Mouse (Mus musculus): ENCODE measurements around the gene Snx25. TPM values are rescaled to one million over a fixed set of nuclear protein-coding genes. Genes with fewer than 3 reads are reported as not detected.
A peak's percentile ranks its signal among the peaks of the same experiment; 100 is the strongest.

Snx25 gene
- polyA plus RNA-seq, 1 experiment from 2014 or later: 10.6 TPM

- Histone ChIP-seq H3K4me1 (replicated peaks; ENCODE audit: control insufficient read depth, insufficient read depth, low read length) (peaks cover 3% of the 10 kb centered on the region), H3K4me3 (ENCODE audit: low read depth, low read length) (peak overlapping the region; percentile 12; the same call in 1 of the 2 replicates), H3K9ac (ENCODE audit: low read depth, low read length) (no peak overlapping the region), H3K9me3 (ENCODE audit: control insufficient read depth, low read length) (no peaks in the 10 kb centered on the region), H3K27ac (ENCODE audit: low read depth, low read length) (no peak overlapping the region), H3K4me2 (peak overlapping the region; percentile 57), H3K27me3 (replicated peaks; ENCODE audit: control insufficient read depth, insufficient read depth, low read length) (no peaks in the 10 kb centered on the region), H3K36me3 (ENCODE audit: control insufficient read depth, insufficient read depth, low read length) (no peaks in the 10 kb centered on the region)
- DNase-seq (ENCODE audit: low spot score) (no peak), ATAC-seq (replicated peaks; ENCODE audit: low FRiP score) (0 out of 2 replicates have a peak, but pooled peaks have one; percentile 15)
- WGBS: 14% methylated on average over 17 of the region's 17 CpGs
Observed at GRCm38 (mm10) chr8:46010746-46011680, 140.9 kb downstream of the Snx25 start.

DNA sequence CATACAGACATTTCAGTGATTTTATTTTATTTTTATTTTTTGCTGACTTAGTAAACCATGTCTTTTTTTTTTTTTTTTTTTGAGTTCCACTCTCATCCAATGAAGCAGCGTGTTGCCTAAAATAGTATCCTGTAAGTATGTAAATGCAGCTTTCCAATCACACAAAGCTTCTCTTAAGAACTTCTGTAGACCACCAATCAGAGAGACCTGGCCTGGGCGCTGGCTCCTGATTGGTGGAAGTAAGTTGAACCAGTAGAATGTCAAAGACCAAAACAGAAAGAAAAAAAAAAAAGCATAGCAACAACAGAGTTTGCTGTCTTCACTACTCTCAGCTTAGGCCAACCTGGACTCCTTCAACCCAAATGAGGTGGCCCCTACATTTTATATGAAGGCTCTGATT, 141.7 kb downstream of the Snx25 start:
- Histone ChIP-seq H3K4me3 (ENCODE audit: low read depth, low read length) (peak overlapping the region; percentile 12; the same call in 1 of the 2 replicates), H3K27me3 (replicated peaks; ENCODE audit: control insufficient read depth, insufficient read depth, low read length) (no peaks in the 10 kb centered on the region), H3K9ac (ENCODE audit: low read depth, low read length) (no peak overlapping the region), H3K9me3 (ENCODE audit: control insufficient read depth, low read length) (no peaks in the 10 kb centered on the region), H3K4me1 (replicated peaks; ENCODE audit: control insufficient read depth, insufficient read depth, low read length) (peaks cover 3% of the 10 kb centered on the region), H3K4me2 (peak overlapping the region; percentile 57), H3K27ac (ENCODE audit: low read depth, low read length) (no peak overlapping the region), H3K36me3 (ENCODE audit: control insufficient read depth, insufficient read depth, low read length) (no peaks in the 10 kb centered on the region)
- 51% methylated on average over 2 of the region's 2 CpGs for WGBS
- 0 out of 2 replicates have a peak, but pooled peaks have one; percentile 15 for ATAC-seq (replicated peaks; ENCODE audit: low FRiP score)
- DNase-seq (ENCODE audit: low spot score): no peak

GRCm38 (mm10) chr8:46007050-46007672, 144.8 kb downstream of the Snx25 start:
- no peaks in the 10 kb centered on the region for H3K36me3 ChIP-seq (ENCODE audit: control insufficient read depth, insufficient read depth, low read length)
- 69% methylated on average over 3 of the region's 3 CpGs for WGBS
- H3K27ac ChIP-seq (ENCODE audit: low read depth, low read length): no peak overlapping the region
- H3K4me3 ChIP-seq (ENCODE audit: low read depth, low read length): no peak overlapping the region
- DNase-seq (ENCODE audit: low spot score) (no peak), ATAC-seq (replicated peaks; ENCODE audit: low FRiP score) (no peak)
- H3K9me3 ChIP-seq (ENCODE audit: control insufficient read depth, low read length): no peaks in the 10 kb centered on the region
- H3K9ac ChIP-seq (ENCODE audit: low read depth, low read length): no peak overlapping the region
- H3K4me2 ChIP-seq: no peak overlapping the region
- no peaks in the 10 kb centered on the region for H3K27me3 ChIP-seq (replicated peaks; ENCODE audit: control insufficient read depth, insufficient read depth, low read length)
- H3K4me1 ChIP-seq (replicated peaks; ENCODE audit: control insufficient read depth, insufficient read depth, low read length): peaks cover 3% of the 10 kb centered on the region

DNA sequence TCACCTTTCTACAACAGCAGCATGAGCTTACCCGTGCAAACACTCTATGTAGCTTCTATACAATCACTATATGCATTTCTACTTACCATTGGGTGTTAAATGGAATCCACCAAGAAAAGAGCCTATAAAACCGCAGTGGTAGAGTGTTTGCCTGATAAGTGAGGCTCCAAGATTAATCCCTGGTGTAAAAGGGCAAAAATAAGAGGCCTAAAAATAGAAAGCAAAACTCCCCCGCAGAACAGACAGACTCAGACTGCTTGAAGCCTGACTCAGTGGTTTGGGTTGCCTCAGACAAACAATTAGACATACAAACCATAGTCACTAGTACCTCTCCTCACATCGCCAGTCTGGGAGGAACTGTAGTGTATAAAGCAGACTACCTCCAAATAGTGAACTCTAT, 146.4 kb downstream of the Snx25 start, which contains the start of gene Ankrd37:
Gene Ankrd37, minus strand, starts transcription at position 112 of the 400 bp plus-strand sequence.
- Histone ChIP-seq H3K4me3 (ENCODE audit: low read depth, low read length) (no peak within 1 kb of the TSS), H3K36me3 (ENCODE audit: control insufficient read depth, insufficient read depth, low read length) (no peaks in the 10 kb centered on the region), H3K4me1 (replicated peaks; ENCODE audit: control insufficient read depth, insufficient read depth, low read length) (peaks cover under 1% of the 10 kb centered on the region), H3K4me2 (no peak within 1 kb of the TSS), H3K9me3 (ENCODE audit: control insufficient read depth, low read length) (no peaks in the 10 kb centered on the region), H3K27me3 (replicated peaks; ENCODE audit: control insufficient read depth, insufficient read depth, low read length) (no peaks in the 10 kb centered on the region), H3K9ac (ENCODE audit: low read depth, low read length) (no peak within 1 kb of the TSS), H3K27ac (ENCODE audit: low read depth, low read length) (no peak within 1 kb of the TSS)
- no peak for DNase-seq (ENCODE audit: low spot score)
- no peak for ATAC-seq (replicated peaks; ENCODE audit: low FRiP score)
- WGBS: 53% methylated on average over 4 of the region's 4 CpGs

- H3K9me3 ChIP-seq (ENCODE audit: control insufficient read depth, low read length): no peaks in the 10 kb centered on the region
- WGBS: 7% methylated on average over 54 of the region's 55 CpGs
- peaks cover 2% of the 10 kb centered on the region for H3K4me1 ChIP-seq (replicated peaks; ENCODE audit: control insufficient read depth, insufficient read depth, low read length)
- peaks cover 14% of the 10 kb centered on the region; the same call in 1 of the 2 replicates for H3K36me3 ChIP-seq (ENCODE audit: control insufficient read depth, insufficient read depth, low read length)
- ATAC-seq (replicated peaks; ENCODE audit: low FRiP score) (peak; percentile 98), DNase-seq (ENCODE audit: low spot score) (peak; percentile 97)
- peak overlapping the region; percentile 77 for H3K27ac ChIP-seq (ENCODE audit: low read depth, low read length)
- H3K27me3 ChIP-seq (replicated peaks; ENCODE audit: control insufficient read depth, insufficient read depth, low read length): no peaks in the 10 kb centered on the region
- H3K9ac ChIP-seq (ENCODE audit: low read depth, low read length): peak overlapping the region; percentile 83
- peak overlapping the region; percentile 49 for H3K4me3 ChIP-seq (ENCODE audit: low read depth, low read length)
- peak overlapping the region; percentile 89 for H3K4me2 ChIP-seq
Observed at GRCm38 (mm10) chr8:45999784-46000705, 151.9 kb downstream of the Snx25 start.

DNA sequence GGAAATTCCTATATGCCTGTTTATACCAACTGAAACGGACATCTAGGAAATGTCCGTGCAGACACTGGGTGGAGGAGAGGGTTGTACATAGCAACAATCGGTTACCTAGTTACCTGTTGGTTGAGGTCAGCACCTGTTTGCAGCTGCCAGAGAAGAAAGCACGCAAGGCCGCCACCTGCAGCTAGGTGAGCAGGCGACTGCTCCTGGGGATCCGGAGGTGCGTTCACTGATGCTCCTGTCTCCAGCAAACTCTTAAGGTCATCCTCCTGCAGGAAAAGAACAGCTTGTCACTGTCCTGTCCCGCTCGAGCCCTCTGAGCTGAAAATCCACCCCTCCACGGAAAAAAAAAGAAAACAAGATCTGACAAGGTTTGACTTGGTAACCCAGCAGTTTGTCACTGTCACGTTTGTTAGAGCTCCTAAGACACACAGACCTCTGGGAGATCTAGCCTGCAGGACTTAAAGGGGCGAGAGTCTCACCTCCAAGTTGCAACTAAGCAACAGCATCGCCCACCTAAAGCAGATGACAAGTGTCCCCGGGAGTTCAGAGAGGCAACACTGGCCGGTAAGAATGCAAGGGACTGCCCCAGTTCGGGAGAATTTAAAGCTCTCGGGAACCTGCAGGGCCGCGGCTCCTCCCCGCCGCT, 152.7 kb downstream of the Snx25 start, which contains the start of gene Lrp2bp:
Gene Lrp2bp, plus strand, starts transcription at position 166 of the 646 bp plus-strand sequence.
- peaks cover 2% of the 10 kb centered on the region for H3K4me1 ChIP-seq (replicated peaks; ENCODE audit: control insufficient read depth, insufficient read depth, low read length)
- H3K9ac ChIP-seq (ENCODE audit: low read depth, low read length): peak within 1 kb of the TSS; percentile 83
- peak within 1 kb of the TSS; percentile 89 for H3K4me2 ChIP-seq
- peak within 1 kb of the TSS; percentile 77 for H3K27ac ChIP-seq (ENCODE audit: low read depth, low read length)
- peaks cover 14% of the 10 kb centered on the region; the same call in 1 of the 2 replicates for H3K36me3 ChIP-seq (ENCODE audit: control insufficient read depth, insufficient read depth, low read length)
- WGBS: 6% methylated on average over 22 of the region's 22 CpGs
- no peaks in the 10 kb centered on the region for H3K9me3 ChIP-seq (ENCODE audit: control insufficient read depth, low read length)
- DNase-seq (ENCODE audit: low spot score) (no peak), ATAC-seq (replicated peaks; ENCODE audit: low FRiP score) (peak; percentile 41)
- no peaks in the 10 kb centered on the region for H3K27me3 ChIP-seq (replicated peaks; ENCODE audit: control insufficient read depth, insufficient read depth, low read length)
- H3K4me3 ChIP-seq (ENCODE audit: low read depth, low read length): peak within 1 kb of the TSS; percentile 49

DNA sequence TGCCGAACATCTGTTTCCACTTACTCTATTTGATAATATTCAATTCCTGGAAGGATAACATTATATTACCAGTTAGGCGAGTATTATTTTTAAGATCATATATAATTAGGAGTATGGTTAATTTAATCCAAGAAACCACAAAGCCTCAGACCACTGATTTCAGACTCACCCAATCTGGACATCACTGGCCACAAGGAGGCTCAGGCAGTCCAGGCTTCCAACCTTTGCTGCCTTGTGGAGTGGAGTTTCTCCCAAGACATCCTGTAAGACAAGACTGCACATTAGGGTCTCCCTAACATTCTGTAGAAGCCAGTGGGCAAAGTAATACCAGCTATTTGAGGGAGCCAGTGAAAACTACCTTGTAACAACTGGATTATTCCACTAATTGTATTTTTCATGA, 153.7 kb downstream of the Snx25 start:
- ATAC-seq (replicated peaks; ENCODE audit: low FRiP score) (no peak), DNase-seq (ENCODE audit: low spot score) (no peak)
- H3K9me3 ChIP-seq (ENCODE audit: control insufficient read depth, low read length): no peaks in the 10 kb centered on the region
- no peak overlapping the region for H3K27ac ChIP-seq (ENCODE audit: low read depth, low read length)
- H3K27me3 ChIP-seq (replicated peaks; ENCODE audit: control insufficient read depth, insufficient read depth, low read length): no peaks in the 10 kb centered on the region
- peaks cover 2% of the 10 kb centered on the region for H3K4me1 ChIP-seq (replicated peaks; ENCODE audit: control insufficient read depth, insufficient read depth, low read length)
- H3K36me3 ChIP-seq (ENCODE audit: control insufficient read depth, insufficient read depth, low read length): peaks cover 17% of the 10 kb centered on the region; the same call in 1 of the 2 replicates
- 76% methylated on average over 2 of the region's 2 CpGs for WGBS
- H3K4me3 ChIP-seq (ENCODE audit: low read depth, low read length): no peak overlapping the region
- no peak overlapping the region for H3K9ac ChIP-seq (ENCODE audit: low read depth, low read length)
- peak overlapping the region; percentile 89 for H3K4me2 ChIP-seq
